Mouse (Mus musculus) hindbrain, postnatal 0 days (tissue): ENCODE results near the gene Cryba4. TPM values are rescaled to one million over a fixed set of nuclear protein-coding genes. Genes with fewer than 3 reads are reported as not detected.

ENCODE experiments used
- ATAC-seq: fragments of 200-750 bp; cut with Nextera tagmentation; 2 replicates; pipeline ENCODE4 v1.8.0; 2017; ENCODE audit warnings: mild to moderate bottlenecking, moderate TSS enrichment, moderate library complexity
- DNase-seq: peaks from one replicate; pipeline ENCODE4 v3.0.0-alpha.2; 2015; ENCODE audit warnings: low spot score
- H3K27ac ChIP-seq: fragments of 300-500 bp; sonication (generic); 2 replicates; pipeline ENCODE4 v1.5.1; 2014; ENCODE audit warnings: mild to moderate bottlenecking
- H3K27me3 ChIP-seq: fragments of 300-500 bp; sonication (generic); 2 replicates; pipeline ENCODE4 v1.6.1; 2014; ENCODE audit warnings: low read length, mixed read lengths; ENCODE audit not compliant: insufficient read depth
- H3K36me3 ChIP-seq: fragments of 300-500 bp; sonication (generic); 2 replicates; pipeline ENCODE4 v1.6.1; 2014; ENCODE audit warnings: low read length, mixed read lengths; ENCODE audit not compliant: insufficient read depth
- H3K4me1 ChIP-seq: fragments of 300-500 bp; sonication (generic); 2 replicates; pipeline ENCODE4 v1.6.1; 2014; ENCODE audit warnings: antibody characterized with exemption, low read length, mixed read lengths; ENCODE audit not compliant: insufficient read depth
- H3K4me2 ChIP-seq: fragments of 300-500 bp; sonication (generic); 2 replicates; pipeline ENCODE4 v1.6.1; 2014; ENCODE audit warnings: low read depth, mild to moderate bottlenecking, low read length, moderate library complexity, mixed read lengths
- H3K4me3 ChIP-seq: fragments of 300-500 bp; sonication (generic); 2 replicates; pipeline ENCODE4 v1.5.1; 2014; ENCODE audit warnings: low read length
- H3K9ac ChIP-seq: fragments of 300-500 bp; sonication (generic); replicated peaks from 2 replicates; pipeline ENCODE4 v1.6.1; 2014; ENCODE audit warnings: mild to moderate bottlenecking, low read length, moderate library complexity, mixed read lengths
- H3K9me3 ChIP-seq: fragments of 300-500 bp; sonication (generic); 2 replicates; pipeline ENCODE4 v1.6.1; 2016; ENCODE audit warnings: low read length, mixed read lengths
- CTCF ChIP-seq: IDR thresholded peaks from 2 replicates; pipeline ENCODE4 v1.5.1; 2016; ENCODE audit warnings: antibody characterized with exemption, control low read depth, low read depth
- WGBS: fragments of 180-500 bp; shearing (Covaris S2); extraction: QIAGEN DNeasy Blood & Tissue Kit; methylation state at CpG from one replicate; pipeline ENCODE4 v1.1.7; 2014; 5-methylcytosine and 5-hydroxymethylcytosine counted together
- polyA plus RNA-seq: library from polyadenylated mRNA; unstranded; fragments of >200 nt; fragmentation: Nextera tagmentation; extraction: Ambion mirVana; gene quantifications from 2 replicates; pipeline ENCODE4 v1.2.1, GENCODE M21; 2015
- total RNA-seq: library from RNA; depleted of rRNA; stranded (reverse); fragments of >200 nt; gene quantifications from 2 replicates; pipeline ENCODE4 v1.2.3, GENCODE M21; 2014

Gene Cryba4
- total and polyA plus RNA-seq, 2 experiments from 2014 or later = 0.26 to 2.4 TPM

DNA sequence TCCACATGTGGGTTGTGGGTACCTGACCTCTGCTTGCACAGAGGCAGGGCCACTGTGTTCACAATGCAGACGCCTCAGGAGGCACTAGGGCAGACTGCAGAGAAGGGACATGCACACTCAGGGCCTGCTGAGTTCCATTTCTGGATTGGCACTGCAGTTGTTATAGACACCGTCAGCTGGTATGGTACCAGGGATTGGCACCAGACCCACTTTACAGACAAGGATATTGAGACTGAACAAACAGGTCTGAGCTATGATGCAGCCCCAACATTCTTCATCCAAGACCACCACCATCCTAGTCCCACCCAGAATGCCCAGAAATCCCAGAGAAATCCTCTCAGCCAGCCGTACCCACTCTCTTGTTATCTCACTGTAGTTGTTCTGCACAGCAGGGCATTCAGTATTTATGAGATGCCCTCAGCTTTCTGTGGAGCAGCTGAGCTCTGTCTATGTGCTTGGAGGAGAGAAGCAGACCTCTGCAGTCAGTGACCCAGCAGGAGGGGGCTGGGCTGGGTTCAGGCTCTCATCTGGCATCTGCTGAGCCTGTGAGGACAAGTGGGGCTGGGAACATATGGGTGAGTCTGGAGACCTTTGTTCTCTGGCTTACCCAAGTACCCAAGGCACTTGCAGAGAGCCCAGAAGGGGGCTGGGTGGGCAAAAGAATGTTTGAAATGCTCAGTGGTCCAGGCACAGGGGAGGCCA, 13.4 kb downstream of the Cryba4 start:
- WGBS = 28% methylated on average over 3 of the region's 3 CpGs
- peak; percentile 39 for DNase-seq
- no peak; the same call in 1 of the 2 replicates for ATAC-seq
- no peaks in the 10 kb centered on the region for H3K36me3 ChIP-seq
- H3K27me3 ChIP-seq = no peaks in the 10 kb centered on the region
- H3K9me3 ChIP-seq = no peaks in the 10 kb centered on the region
- peak overlapping the region; percentile 88; the same call in 1 of the 2 replicates for H3K27ac ChIP-seq
- H3K4me1 ChIP-seq = no peaks in the 10 kb centered on the region; the same call in 1 of the 2 replicates
- no peak overlapping the region for H3K9ac ChIP-seq
- TF ChIP-seq CTCF = no peak
- no peak overlapping the region for H3K4me3 ChIP-seq
- no peak overlapping the region for H3K4me2 ChIP-seq

DNA sequence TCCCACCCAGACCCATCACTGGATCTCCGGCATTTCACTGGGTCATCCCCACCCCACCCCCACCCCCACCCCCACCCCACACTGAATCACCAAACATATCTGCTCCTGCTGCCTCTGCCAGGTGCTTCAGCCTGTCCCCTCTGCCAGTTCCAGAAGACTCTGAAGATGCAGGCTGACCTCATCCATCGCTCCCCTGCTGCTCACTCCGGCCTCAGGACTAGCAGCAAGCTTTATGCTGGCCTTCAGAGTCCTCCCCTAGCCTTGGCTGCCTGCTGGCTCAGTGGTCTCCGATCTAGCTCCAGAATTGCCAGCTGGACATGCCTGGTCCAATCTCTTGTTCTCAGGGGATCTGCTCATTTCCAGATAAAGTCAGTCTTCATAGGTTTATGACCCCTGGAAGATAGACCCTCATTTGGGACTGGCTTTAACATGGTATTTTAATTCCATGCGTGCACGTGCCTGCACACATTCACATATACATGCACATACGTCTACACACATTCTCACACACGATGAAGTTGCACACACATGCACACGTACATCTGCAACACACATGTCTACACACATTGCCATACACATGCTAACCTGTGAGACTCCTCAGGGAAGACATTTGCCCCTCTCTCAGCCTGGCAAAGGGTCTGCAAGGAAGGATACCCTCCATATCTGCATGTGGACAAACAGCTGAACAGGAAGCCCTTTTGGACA, 14.3 kb downstream of the Cryba4 start:
- no peak overlapping the region for H3K4me3 ChIP-seq
- DNase-seq (peak; percentile 53), ATAC-seq (peak; percentile 38)
- H3K4me1 ChIP-seq = no peaks in the 10 kb centered on the region; the same call in 1 of the 2 replicates
- H3K27me3 ChIP-seq = no peaks in the 10 kb centered on the region
- H3K4me2 ChIP-seq = peak overlapping the region; percentile 43
- H3K27ac ChIP-seq = peak overlapping the region; percentile 88
- H3K9ac ChIP-seq = peak overlapping the region; percentile 44; the same call in 1 of the 2 replicates
- TF ChIP-seq CTCF = no peak
- WGBS = 39% methylated on average over 9 of the region's 9 CpGs
- no peaks in the 10 kb centered on the region for H3K36me3 ChIP-seq
- H3K9me3 ChIP-seq = no peaks in the 10 kb centered on the region

DNA sequence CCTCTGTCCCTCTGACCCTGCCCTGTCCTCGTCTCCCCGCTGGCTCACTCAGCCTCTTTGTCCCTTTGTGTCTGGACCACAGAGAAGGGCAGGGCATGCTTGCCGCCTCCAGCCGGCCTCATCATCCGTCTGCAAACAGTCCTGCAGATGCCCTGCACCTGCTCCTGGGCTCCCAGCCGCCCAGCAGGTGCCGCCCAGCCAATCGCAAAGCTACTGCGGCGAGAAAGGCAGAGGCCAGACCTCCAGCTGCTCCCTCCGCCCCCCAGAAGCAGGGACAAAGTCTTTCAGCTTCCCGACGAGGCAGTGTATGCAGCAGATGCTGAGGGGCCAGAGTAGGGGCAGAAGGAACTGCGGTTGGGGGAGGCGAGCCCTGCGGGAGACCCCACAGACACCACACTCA, 14.9 kb downstream of the Cryba4 start:
- 6% methylated on average over 16 of the region's 16 CpGs for WGBS
- Histone ChIP-seq H3K4me1 (no peaks in the 10 kb centered on the region; the same call in 1 of the 2 replicates), H3K27ac (peak overlapping the region; percentile 88), H3K4me2 (peak overlapping the region; percentile 43), H3K27me3 (no peaks in the 10 kb centered on the region), H3K9ac (peak overlapping the region; percentile 44), H3K9me3 (no peaks in the 10 kb centered on the region), H3K36me3 (no peaks in the 10 kb centered on the region), H3K4me3 (0 out of 2 replicates have a peak overlapping the region, but pooled peaks have one; percentile 8)
- 0 out of 2 replicates have a peak, but pooled peaks have one; percentile 11 for TF ChIP-seq CTCF
- DNase-seq = peak; percentile 86
- peak; percentile 85 for ATAC-seq

- no peak for TF ChIP-seq CTCF
- H3K36me3 ChIP-seq = no peaks in the 10 kb centered on the region
- peak overlapping the region; percentile 43; the same call in 1 of the 2 replicates for H3K4me2 ChIP-seq
- H3K9ac ChIP-seq = peak overlapping the region; percentile 44; the same call in 1 of the 2 replicates
- 69% methylated on average over 2 of the region's 2 CpGs for WGBS
- no peaks in the 10 kb centered on the region for H3K27me3 ChIP-seq
- no peaks in the 10 kb centered on the region; the same call in 1 of the 2 replicates for H3K4me1 ChIP-seq
- DNase-seq = no peak
- H3K27ac ChIP-seq = peak overlapping the region; percentile 88
- no peak overlapping the region for H3K4me3 ChIP-seq
- H3K9me3 ChIP-seq = no peaks in the 10 kb centered on the region
- ATAC-seq = no peak
These were observed 15.7 kb downstream of the Cryba4 start for GRCm38 (mm10) chr5:112236631-112237030.

- Histone ChIP-seq H3K9ac (no peak overlapping the region), H3K27ac (no peak overlapping the region), H3K36me3 (no peaks in the 10 kb centered on the region), H3K9me3 (no peaks in the 10 kb centered on the region), H3K27me3 (no peaks in the 10 kb centered on the region), H3K4me2 (no peak overlapping the region), H3K4me3 (no peak overlapping the region), H3K4me1 (no peaks in the 10 kb centered on the region; the same call in 1 of the 2 replicates)
- DNase-seq (no peak), ATAC-seq (no peak)
- WGBS = 49% methylated on average over 5 of the region's 5 CpGs
- TF ChIP-seq CTCF = no peak
These were observed 16.5 kb downstream of the Cryba4 start for GRCm38 (mm10) chr5:112235806-112236205.

DNA sequence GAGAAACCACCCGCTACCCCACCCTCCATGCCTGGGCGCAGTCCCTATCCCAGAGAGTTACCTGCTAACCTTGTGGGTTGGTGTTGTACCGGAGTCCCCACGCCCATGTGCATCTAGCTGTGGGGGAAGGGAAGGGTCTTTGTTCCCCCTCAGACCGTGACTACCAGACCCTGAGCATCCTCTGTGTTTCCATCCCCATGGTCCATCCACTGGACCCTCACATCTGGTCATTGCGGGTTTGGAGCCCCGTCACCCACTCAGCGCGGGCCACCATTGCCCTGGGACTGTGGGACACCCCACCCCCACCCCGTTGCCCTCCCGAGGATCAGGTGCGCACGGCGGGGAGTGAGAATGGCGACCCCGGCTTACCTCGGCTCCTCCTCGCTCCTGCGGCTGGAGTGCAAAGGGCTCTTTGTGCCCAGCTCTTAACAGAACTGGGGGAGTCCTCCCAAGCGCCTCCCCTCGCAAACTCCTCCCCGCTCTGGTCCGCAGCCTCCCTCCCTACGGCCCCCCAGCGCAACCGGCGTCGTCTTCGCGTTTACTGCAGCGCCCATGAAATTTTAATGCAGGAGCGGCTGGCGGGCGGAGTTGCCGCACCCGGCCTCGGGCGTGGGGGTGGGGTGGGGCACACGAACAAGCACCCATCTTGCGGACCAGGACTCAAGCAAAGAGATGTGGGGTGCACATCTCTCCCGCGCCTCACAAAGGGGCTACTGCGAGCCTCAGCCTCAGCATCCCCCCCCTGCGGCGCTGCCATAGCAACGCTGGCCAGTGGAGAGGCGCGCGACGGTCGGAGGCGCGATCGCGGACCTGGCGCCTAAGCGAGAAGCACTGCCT, 23.9 kb downstream of the Cryba4 start:
- H3K27me3 ChIP-seq = no peaks in the 10 kb centered on the region
- ATAC-seq (peak; percentile 83), DNase-seq (peak; percentile 87)
- no peak for TF ChIP-seq CTCF
- under 1% methylated on average over 56 of the region's 57 CpGs for WGBS
- H3K36me3 ChIP-seq = 0 out of 2 replicates have a peak, but pooled peaks cover 2% of the 10 kb centered on the region
- H3K27ac ChIP-seq = peak overlapping the region; percentile 91
- H3K4me3 ChIP-seq = peak overlapping the region; percentile 67
- peak overlapping the region; percentile 86 for H3K9ac ChIP-seq
- H3K4me2 ChIP-seq = peak overlapping the region; percentile 87
- H3K4me1 ChIP-seq = peaks cover 12% of the 10 kb centered on the region
- no peaks in the 10 kb centered on the region for H3K9me3 ChIP-seq
